Mouse (Mus musculus) C2C12 (cell line): ENCODE data around the gene Ank.

Source experiments
- CEBPB ChIP-seq: IDR thresholded peaks from one replicate; pipeline ENCODE4 v1.6.1; 2011; ENCODE audit warnings: low read depth, mild to moderate bottlenecking, control low read depth, moderate library complexity
- CTCF ChIP-seq: IDR thresholded peaks from one replicate; pipeline ENCODE4 v1.5.1; 2011; ENCODE audit not compliant: control insufficient read depth, insufficient read depth, insufficient read length
- FOSL1 ChIP-seq: IDR thresholded peaks from one replicate; pipeline ENCODE4 v1.8.0; 2011; ENCODE audit warnings: mild to moderate bottlenecking, low read length; ENCODE audit not compliant: poor library complexity, insufficient read depth, severe bottlenecking
- MAX ChIP-seq: IDR thresholded peaks from one replicate; pipeline ENCODE4 v1.6.1; 2011; ENCODE audit warnings: mild to moderate bottlenecking, control low read depth
- MYOG ChIP-seq: IDR thresholded peaks from one replicate; pipeline ENCODE4 v1.6.1; 2011; ENCODE audit not compliant: control insufficient read depth, insufficient read length; ENCODE audit errors: extremely low read depth
- USF1 ChIP-seq: IDR thresholded peaks from one replicate; pipeline ENCODE4 v1.6.1; 2011; ENCODE audit warnings: low read depth, mild to moderate bottlenecking, control low read depth, moderate library complexity

DNA sequence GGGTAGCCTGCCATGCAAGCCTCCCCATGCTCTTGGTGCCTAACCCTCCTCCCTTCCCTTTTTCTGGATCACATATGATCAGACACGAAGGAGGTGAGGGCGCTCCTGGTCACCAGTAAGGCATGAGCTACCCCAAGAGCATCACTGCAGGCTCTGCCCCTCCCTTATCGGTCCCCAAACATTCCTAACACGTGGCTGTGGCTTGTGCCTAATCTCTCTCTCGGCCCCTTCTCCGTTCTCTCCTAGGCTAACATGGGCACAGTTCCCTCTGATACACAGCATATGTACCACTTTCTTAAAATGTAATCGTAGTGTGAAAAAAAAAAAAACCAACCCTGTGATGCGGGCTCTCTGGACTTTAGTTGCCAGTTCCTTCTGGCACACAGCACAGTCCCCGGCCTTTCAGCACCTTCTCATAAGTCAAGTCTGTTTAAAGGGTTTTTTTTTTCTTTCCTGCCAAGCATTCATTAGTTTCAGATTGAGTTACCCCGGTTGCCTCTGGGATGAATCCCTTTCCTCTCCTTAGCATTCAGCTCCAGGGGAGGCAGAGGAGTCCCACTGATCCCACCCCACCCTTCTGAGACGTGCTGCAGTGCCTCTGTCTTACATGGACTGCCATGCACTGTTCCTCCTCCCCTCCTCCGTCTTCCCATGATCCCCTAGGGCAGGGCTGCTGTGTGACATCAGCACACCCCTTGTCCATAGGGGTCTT, 19.2 kb downstream of the Ank start:
- TF ChIP-seq CTCF = no peak
- TF ChIP-seq USF1 = no peak
- TF ChIP-seq MYOG = no peak
- no peak for TF ChIP-seq FOSL1
- no peak for TF ChIP-seq MAX
- TF ChIP-seq CEBPB = no peak
